Mouse (Mus musculus) gastrocnemius, adult 2 months (tissue): Measurements from ENCODE around the gene Zfp524. TPM values are rescaled to one million over a fixed set of nuclear protein-coding genes. Genes with fewer than 3 reads are reported as not detected.

Experiments used
- DNase-seq: peaks from one replicate; pipeline ENCODE4 v3.0.0; 2022
- H3K27ac ChIP-seq: fragments of 200-600 bp; 2 replicates; pipeline ENCODE4 v1.8.1; 2022; ENCODE audit warnings: mild to moderate bottlenecking
- H3K4me3 ChIP-seq: fragments of 200-600 bp; 2 replicates; pipeline ENCODE4 v1.8.1; 2022; ENCODE audit warnings: mild to moderate bottlenecking, moderate library complexity
- CTCF ChIP-seq: fragments of 200-600 bp; IDR thresholded peaks from 2 replicates; pipeline ENCODE4 v1.8.1; 2022; ENCODE audit warnings: antibody characterized with exemption, mild to moderate bottlenecking, moderate library complexity
- intact Hi-C: fragments of 180-260 bp; cut with DNase I; formaldehyde crosslinking; loops from one replicate; pipeline ENCODE4 v1.15.1; 2025
- total RNA-seq, 2 experiments: library from RNA; stranded (reverse); gene quantifications; 2 replicates each; pipeline ENCODE4 v1.2.3; 2021

Gene Zfp524
- total RNA-seq, 2 experiments from 2014 or later = 6.5 to 10.4 TPM

GRCm38 (mm10) chr7:5020000-5020681 lies 5.9 kb downstream of the Zfp524 start, which contains the start of the genes Zfp865 and Ccdc106:
Gene Zfp865 (plus strand): TSS chr7:5020376.
Gene Ccdc106 (plus strand): TSS chr7:5020553.
- Histone ChIP-seq H3K4me3 (peak within 1 kb of the TSS; percentile 97), H3K27ac (peak within 1 kb of the TSS; percentile 98)
- no peak for TF ChIP-seq CTCF
- DNase-seq = peak; percentile 100
- intact Hi-C loops = no loop called here

- intact Hi-C loops = no loop called here
- no peak for TF ChIP-seq CTCF
- DNase-seq = no peak
- Histone ChIP-seq H3K4me3 (peak overlapping the region; percentile 97), H3K27ac (peak overlapping the region; percentile 98)
These were observed 6.5 kb downstream of the Zfp524 start for GRCm38 (mm10) chr7:5020685-5021084.

- no peak for DNase-seq
- peak overlapping the region; percentile 97 for H3K4me3 ChIP-seq
- TF ChIP-seq CTCF = no peak
- peak overlapping the region; percentile 98 for H3K27ac ChIP-seq
- intact Hi-C loops = no loop called here
These were observed 7.0 kb downstream of the Zfp524 start for GRCm38 (mm10) chr7:5021197-5021596.

- no peak for TF ChIP-seq CTCF
- Histone ChIP-seq H3K4me3 (no peak overlapping the region), H3K27ac (no peak overlapping the region)
- intact Hi-C loops = no loop called here
- DNase-seq = no peak
These were observed 15.3 kb downstream of the Zfp524 start for GRCm38 (mm10) chr7:5029543-5029942.

- no peak overlapping the region for H3K4me3 ChIP-seq
- no peak overlapping the region for H3K27ac ChIP-seq
- no peak for TF ChIP-seq CTCF
- intact Hi-C loops = no loop called here
- DNase-seq = no peak
These were observed 15.7 kb downstream of the Zfp524 start for GRCm38 (mm10) chr7:5029946-5030345.

GRCm38 (mm10) chr7:5030554-5031275 lies 16.5 kb downstream of the Zfp524 start:
- Histone ChIP-seq H3K27ac (no peak overlapping the region), H3K4me3 (no peak overlapping the region)
- no peak for TF ChIP-seq CTCF
- intact Hi-C loops = no loop called here
- DNase-seq = no peak

GRCm38 (mm10) chr7:5031496-5031895 lies 17.3 kb downstream of the Zfp524 start:
- no peak for DNase-seq
- intact Hi-C loops = no loop called here
- H3K27ac ChIP-seq = no peak overlapping the region
- no peak overlapping the region for H3K4me3 ChIP-seq
- no peak for TF ChIP-seq CTCF

- DNase-seq = no peak
- no peak within 1 kb of the TSS for H3K4me3 ChIP-seq
- H3K27ac ChIP-seq = no peak within 1 kb of the TSS
- intact Hi-C loops = no loop called here
- TF ChIP-seq CTCF = no peak
These were observed 19.6 kb downstream of the Zfp524 start, which contains the start of gene 4632433K11Rik for GRCm38 (mm10) chr7:5033818-5034217. Gene 4632433K11Rik (plus strand): TSS chr7:5034118.

- intact Hi-C loops = loop anchor here (2.0 kb wide), 1 partner anchor 13 kb away; no protein-coding TSS in a partner anchor
- Histone ChIP-seq H3K4me3 (no peak overlapping the region), H3K27ac (no peak overlapping the region)
- DNase-seq = no peak
- TF ChIP-seq CTCF = no peak
These were observed 21.4 kb downstream of the Zfp524 start for GRCm38 (mm10) chr7:5035628-5036027.

- intact Hi-C loops = loop anchor here (2.0 kb wide), 1 partner anchor 13 kb away; no protein-coding TSS in a partner anchor
- no peak for TF ChIP-seq CTCF
- no peak for DNase-seq
- no peak overlapping the region for H3K27ac ChIP-seq
- no peak overlapping the region for H3K4me3 ChIP-seq
These were observed 21.9 kb downstream of the Zfp524 start for GRCm38 (mm10) chr7:5036136-5036535.

- no peak for DNase-seq
- no peak for TF ChIP-seq CTCF
- no peak overlapping the region for H3K27ac ChIP-seq
- intact Hi-C loops = loop anchor here (2.0 kb wide), 1 partner anchor 14 kb away; no protein-coding TSS in a partner anchor
- no peak overlapping the region for H3K4me3 ChIP-seq
These were observed 22.8 kb downstream of the Zfp524 start for GRCm38 (mm10) chr7:5037026-5037425.

- no peak for TF ChIP-seq CTCF
- peak overlapping the region; percentile 99 for H3K27ac ChIP-seq
- H3K4me3 ChIP-seq = peak overlapping the region; percentile 89
- intact Hi-C loops = loop anchor here (2.0 kb wide), 1 partner anchor 15 kb away; no protein-coding TSS in a partner anchor
- no peak for DNase-seq
These were observed 23.3 kb downstream of the Zfp524 start for GRCm38 (mm10) chr7:5037467-5037866.

GRCm38 (mm10) chr7:5038109-5038732 lies 24.0 kb downstream of the Zfp524 start, which contains the start of gene Zfp784:
Gene Zfp784 (minus strand): TSS chr7:5038446.
- intact Hi-C loops = no loop called here
- peak within 1 kb of the TSS; percentile 99 for H3K27ac ChIP-seq
- peak; percentile 96 for DNase-seq
- no peak for TF ChIP-seq CTCF
- peak within 1 kb of the TSS; percentile 89 for H3K4me3 ChIP-seq
